Comparison of ENCODE assay signal across 8 mouse cellular contexts in genomic region chr9:49797821-49798571, GRCm38 (mm10). TPM values are rescaled to one million over a fixed set of nuclear protein-coding genes. Genes with fewer than 3 reads are reported as not detected.
DNase-seq lines count a peak whose midpoint lies in the region; ATAC-seq lines count a peak whose summit lies in the region.

No protein-coding gene starts in this region.

- ATAC-seq in hindbrain, embryonic 16.5 days, result peak; percentile 77
- peak; percentile 81 for ATAC-seq in megakaryocyte progenitor cell, adult 5-6 weeks (replicated peaks; ENCODE audit: poor library complexity)
- ATAC-seq in activated CD4-positive, CD25-positive, alpha-beta regulatory T cell, adult 4 months, result no peak

- intact Hi-C loops in left cerebral cortex, postnatal 14 days (cut with DNase I), result loop anchor here (5.0 to 10.0 kb wide), 3 partner anchors 181 to 374 kb away; no protein-coding TSS in a partner anchor

- under 1% methylated on average over 58 of the region's 58 CpGs for WGBS in hindbrain, embryonic 16.5 days

- H3K27ac ChIP-seq in hindbrain, embryonic 16.5 days (ENCODE audit: low read depth, low read length), result peak overlapping the region; percentile 96

- H3K4me2 ChIP-seq in hindbrain, embryonic 16.5 days (ENCODE audit: low read length), result peak overlapping the region; percentile 67

- H3K4me3 ChIP-seq in hindbrain, embryonic 16.5 days (ENCODE audit: low read length), result peak overlapping the region; percentile 83

- peak overlapping the region; percentile 95 for H3K9ac ChIP-seq in hindbrain, embryonic 16.5 days (ENCODE audit: low read depth, low read length)

- peaks cover 22% of the 10 kb centered on the region for H3K4me1 ChIP-seq in hindbrain, embryonic 16.5 days (ENCODE audit: control insufficient read depth, insufficient read depth, low read depth, low read length)

- H3K36me3 ChIP-seq in hindbrain, embryonic 16.5 days (ENCODE audit: control insufficient read depth, insufficient read depth, low read length), result no peaks in the 10 kb centered on the region

- H3K27me3 ChIP-seq in hindbrain, embryonic 16.5 days (replicated peaks; ENCODE audit: control insufficient read depth, insufficient read depth, low read length), result no peaks in the 10 kb centered on the region

- no peaks in the 10 kb centered on the region for H3K9me3 ChIP-seq in hindbrain, embryonic 16.5 days (ENCODE audit: control insufficient read depth, low read length)

- DNase-seq in adrenal gland, adult 2 months, result peak; percentile 78
- DNase-seq in cerebellum, postnatal 4 days (ENCODE audit: low spot score in 2 of 2), result peak; percentile 59 to 82
- DNase-seq in gastrocnemius, adult 8-10 months (ENCODE audit: low spot score in 2 of 2), result peak; percentile 11 to 21
- peak; percentile 71 to 77 for DNase-seq in left cerebral cortex, postnatal 14 days (ENCODE audit: low spot score in 2 of 2)
- peak; percentile 64 to 70 for DNase-seq in right cerebral cortex, postnatal 36 days (ENCODE audit: low spot score in 2 of 2)

RNA-seq across cellular contexts. Expression of gene Ncam1, which starts 0.7 kb away (rescaled TPM):
- total RNA-seq in adrenal gland, adult 2 months (2021), result 10 to 100 TPM; 44.0 to 50.3 TPM
- polyA plus RNA-seq in adrenal gland, adult 2 months (2012; rRNA removed), result 3.0 and 3.3 TPM in 2 replicates
- 10 to 100 TPM in 2 of 4 experiments, 1 to 10 TPM in 2; 6.7 to 12.6 (median 10.2) TPM for total RNA-seq in gastrocnemius, adult 8-10 months (2022)
- polyA plus RNA-seq in hindbrain, embryonic 16.5 days (2015; fragmentation: Nextera tagmentation; extraction: Ambion mirVana), result 450 and 495 TPM in 2 replicates
- total RNA-seq in left cerebral cortex, postnatal 14 days (2021), result 100 to 1,000 TPM; 437 to 463 TPM
- 24.5 and 27.4 TPM in 2 replicates for total RNA-seq in megakaryocyte progenitor cell, adult 5-6 weeks (2015)
- 16.4 and 16.5 TPM in 2 replicates for total RNA-seq in megakaryocyte progenitor cell, adult 5-6 weeks (2017)
- under 1 TPM; 0.29 to 0.89 TPM for polyA plus RNA-seq in activated CD4-positive, CD25-positive, alpha-beta regulatory T cell, adult 4 months (2017; shearing (Covaris generic))

Comparison
In these comparisons a context has a peak if more than half of its experiments do, and no peak if none do; other contexts are left out.
1. DNase-seq: peak in every context shown above with its lines; median percentile 78 in adrenal gland, adult 2 months; 74 in left cerebral cortex, postnatal 14 days; 70 in cerebellum, postnatal 4 days; 67 in right cerebral cortex, postnatal 36 days; 16 in gastrocnemius, adult 8-10 months.
2. RNA of gene Ncam1, which starts 0.7 kb away (total RNA-seq): 437 to 463 TPM in left cerebral cortex, postnatal 14 days; 44.0 to 50.3 TPM in adrenal gland, adult 2 months, 16.4 to 27.4 TPM in megakaryocyte progenitor cell, adult 5-6 weeks and 6.7 to 12.6 TPM in gastrocnemius, adult 8-10 months; every median in the first group is over 4 times any median in the second.